ENCODE assay signal across 8 mouse cellular contexts in the genomic region with DNA sequence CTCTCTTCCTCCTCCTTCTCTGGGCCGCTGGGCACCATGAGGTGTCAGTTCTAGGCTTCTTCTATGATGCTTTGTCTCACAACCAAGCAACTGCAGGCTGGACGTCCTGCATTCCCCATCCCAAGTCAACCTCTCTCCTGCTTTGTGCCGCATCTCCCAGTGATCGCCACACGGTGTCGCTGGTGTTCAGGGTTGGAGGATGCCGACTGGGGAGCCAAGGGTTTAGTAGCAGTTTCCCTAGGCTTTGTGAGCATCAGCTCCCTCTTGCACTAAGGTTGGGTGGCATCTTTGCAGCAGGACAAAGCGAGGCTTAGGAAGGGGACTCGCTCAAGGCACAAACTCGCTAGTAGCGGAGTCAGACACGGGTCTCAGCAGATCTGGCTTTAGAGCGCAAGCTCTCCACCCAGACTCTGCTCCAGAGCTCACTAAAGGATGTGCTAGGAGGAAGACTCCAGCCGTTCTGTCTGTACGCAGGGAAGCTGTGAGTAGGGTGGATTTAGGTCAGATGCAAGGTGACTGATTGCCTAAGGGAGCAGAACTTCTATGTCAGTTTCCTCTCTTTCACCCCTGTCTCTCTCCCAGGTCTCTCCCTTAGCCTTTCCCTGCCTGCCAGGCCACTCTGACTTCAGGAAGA. TPM values are rescaled to one million over a fixed set of nuclear protein-coding genes. Genes with fewer than 3 reads are reported as not detected.
A peak's percentile ranks its signal among the peaks of the same experiment; 100 is the strongest.
DNase-seq lines count a peak whose midpoint lies in the region; ATAC-seq and TF ChIP-seq lines count a peak whose summit lies in the region.

No protein-coding gene starts in this region.

- peak; percentile 62 for DNase-seq in G1E (ENCODE audit: low spot score)
- DNase-seq in cerebellum, adult 2 months = peak; percentile 79 to 90
- DNase-seq in forebrain, postnatal 0 days = peak; percentile 93
- peak; percentile 92 for DNase-seq in heart, postnatal 4 days
- DNase-seq in layer of hippocampus, adult 18-20 months (ENCODE audit: low spot score in 2 of 2) = peak; percentile 79 to 82
- peak; percentile 91 for DNase-seq in lung, embryonic 14.5 days
- DNase-seq in testis, postnatal 10 days (ENCODE audit: low spot score) = peak; percentile 93

- no peaks in the 10 kb centered on the region for H3K36me3 ChIP-seq in G1E (replicated peaks)
- H3K36me3 ChIP-seq in forebrain, postnatal 0 days (ENCODE audit: insufficient read depth) = peaks cover 26% of the 10 kb centered on the region
- H3K36me3 ChIP-seq in lung, embryonic 14.5 days (ENCODE audit: insufficient read depth) = no peaks in the 10 kb centered on the region

- no peak for TF ChIP-seq POLR2A in cerebellum, adult 2 months (IDR thresholded peaks at IDR 0.05; ENCODE audit: borderline replicate concordance, insufficient read depth, low read length)

- H3K27me3 ChIP-seq in G1E (ENCODE audit: insufficient read depth, low read length) = peaks cover 26% of the 10 kb centered on the region
- no peaks in the 10 kb centered on the region for H3K27me3 ChIP-seq in cerebellum, adult 2 months (ENCODE audit: control insufficient read depth, insufficient read depth, low read length)
- H3K27me3 ChIP-seq in forebrain, postnatal 0 days (ENCODE audit: insufficient read depth, low read length) = no peaks in the 10 kb centered on the region
- no peaks in the 10 kb centered on the region for H3K27me3 ChIP-seq in lung, embryonic 14.5 days (ENCODE audit: insufficient read depth, low read length)

- H3K9ac ChIP-seq in forebrain, postnatal 0 days = peak overlapping the region; percentile 31; the same call in 1 of the 2 replicates
- H3K9ac ChIP-seq in lung, embryonic 14.5 days = no peak overlapping the region

- WGBS in cerebellum, adult 2 months = 7% methylated on average over 15 of the region's 15 CpGs
- 5% methylated on average over 15 of the region's 15 CpGs for WGBS in forebrain, postnatal 0 days
- WGBS in lung, embryonic 14.5 days = 6% methylated on average over 15 of the region's 15 CpGs

- H3K4me2 ChIP-seq in forebrain, postnatal 0 days (ENCODE audit: low read depth) = peak overlapping the region; percentile 23; the same call in 1 of the 2 replicates
- no peak overlapping the region for H3K4me2 ChIP-seq in lung, embryonic 14.5 days

- H3K4me1 ChIP-seq in G1E (ENCODE audit: insufficient read depth, low read depth, low read length) = peaks cover 11% of the 10 kb centered on the region
- H3K4me1 ChIP-seq in cerebellum, adult 2 months (ENCODE audit: control insufficient read depth, insufficient read depth, low read length) = no peaks in the 10 kb centered on the region
- H3K4me1 ChIP-seq in forebrain, postnatal 0 days (ENCODE audit: insufficient read depth) = peaks cover 8% of the 10 kb centered on the region
- H3K4me1 ChIP-seq in lung, embryonic 14.5 days (ENCODE audit: insufficient read depth) = no peaks in the 10 kb centered on the region

- peak; percentile 75 for ATAC-seq in G1E (ENCODE audit: extremely low read depth, insufficient number of reproducible peaks, low FRiP score, poor library complexity, severe bottlenecking)
- peak; percentile 92 for ATAC-seq in forebrain, postnatal 0 days
- peak; percentile 74 for ATAC-seq in lung, embryonic 14.5 days (ENCODE audit: insufficient read depth)
- ATAC-seq in neutrophil, adult 5-6 weeks (ENCODE audit: extremely low read depth, insufficient number of reproducible peaks, low FRiP score, poor library complexity, severe bottlenecking) = peak; percentile 87

- no peak overlapping the region for H3K27ac ChIP-seq in cerebellum, adult 2 months (ENCODE audit: insufficient read depth, low read length)
- peak overlapping the region; percentile 40; the same call in 1 of the 2 replicates for H3K27ac ChIP-seq in forebrain, postnatal 0 days (ENCODE audit: low read depth, low read length)
- no peak overlapping the region for H3K27ac ChIP-seq in lung, embryonic 14.5 days (ENCODE audit: low read depth)

- H3K9me3 ChIP-seq in G1E (replicated peaks) = peaks cover 6% of the 10 kb centered on the region
- H3K9me3 ChIP-seq in forebrain, postnatal 0 days (ENCODE audit: low read length) = no peaks in the 10 kb centered on the region
- no peaks in the 10 kb centered on the region for H3K9me3 ChIP-seq in lung, embryonic 14.5 days (ENCODE audit: low read depth, low read length)

- peak; percentile 87 for TF ChIP-seq CTCF in G1E (IDR thresholded peaks at IDR 0.05; ENCODE audit: low read depth, low read length)
- peak; percentile 99 for TF ChIP-seq CTCF in cerebellum, adult 2 months (IDR thresholded peaks at IDR 0.05; ENCODE audit: borderline replicate concordance, insufficient read depth, low read depth, low read length)
- TF ChIP-seq CTCF in forebrain, postnatal 0 days (IDR thresholded peaks at IDR 0.05; ENCODE audit: low read depth) = peak; percentile 99
- TF ChIP-seq CTCF in lung, embryonic 14.5 days (IDR thresholded peaks at IDR 0.05; ENCODE audit: low read depth) = peak; percentile 99

- H3K4me3 ChIP-seq in G1E (ENCODE audit: low read depth, low read length) = no peak overlapping the region
- peak overlapping the region; percentile 3 for H3K4me3 ChIP-seq in cerebellum, adult 2 months (replicated peaks; ENCODE audit: insufficient read depth, low read depth, low read length)
- H3K4me3 ChIP-seq in forebrain, postnatal 0 days (ENCODE audit: low read depth, low read length) = no peak overlapping the region
- no peak overlapping the region for H3K4me3 ChIP-seq in lung, embryonic 14.5 days (ENCODE audit: low read depth, low read length)

RNA-seq across cellular contexts. Expression of gene Mad2l2, which starts 15.3 kb away (rescaled TPM):
- total RNA-seq in G1E (2014; fragmentation: Nextera tagmentation) (25.1 and 40.0 TPM in 2 replicates), G1E (2017) (9.4 and 14.9 TPM in 2 replicates)
- 23.8 and 24.6 TPM in 2 replicates for polyA plus RNA-seq in G1E (2012)
- polyA plus RNA-seq in cerebellum, adult 2 months (2012; rRNA removed) = 31.8 and 36.0 TPM in 2 replicates
- total RNA-seq in forebrain, postnatal 0 days (2014; rRNA removed) = 43.6 and 45.7 TPM in 2 replicates
- 102 and 104 TPM in 2 replicates for polyA plus RNA-seq in forebrain, postnatal 0 days (2015; fragmentation: Nextera tagmentation; extraction: Ambion mirVana)
- 10 to 100 TPM; 17.9 to 19.9 TPM for total RNA-seq in heart, postnatal 4 days (2021)
- 10 to 100 TPM; 11.2 to 13.1 TPM for total RNA-seq in layer of hippocampus, adult 18-20 months (2021)
- polyA plus RNA-seq in lung, embryonic 14.5 days (2014; fragmentation: Nextera tagmentation; extraction: Ambion mirVana) = 60.2 and 61.1 TPM in 2 replicates
- total RNA-seq in neutrophil, adult 5-6 weeks (2017) = 8.7 and 12.2 TPM in 2 replicates

RNA-seq across cellular contexts. Expression of gene Draxin, which starts 15.6 kb away (rescaled TPM):
- total RNA-seq in G1E (2014; fragmentation: Nextera tagmentation) (not detected in 2 replicates), G1E (2017) (under 0.01 and 0.16 TPM in 2 replicates)
- not detected in 2 replicates for polyA plus RNA-seq in G1E (2012)
- polyA plus RNA-seq in cerebellum, adult 2 months (2012; rRNA removed) = 0.30 and 0.33 TPM in 2 replicates
- 37.5 and 40.5 TPM in 2 replicates for total RNA-seq in forebrain, postnatal 0 days (2014; rRNA removed)
- polyA plus RNA-seq in forebrain, postnatal 0 days (2015; fragmentation: Nextera tagmentation; extraction: Ambion mirVana) = 6.8 and 8.7 TPM in 2 replicates
- total RNA-seq in heart, postnatal 4 days (2021) = not detected
- under 1 TPM; 0.15 to 0.27 TPM for total RNA-seq in layer of hippocampus, adult 18-20 months (2021)
- polyA plus RNA-seq in lung, embryonic 14.5 days (2014; fragmentation: Nextera tagmentation; extraction: Ambion mirVana) = not detected in 2 replicates
- total RNA-seq in neutrophil, adult 5-6 weeks (2017) = 0.93 and 1.4 TPM in 2 replicates

RNA-seq across cellular contexts. Expression of gene Agtrap, which starts 27.0 kb away (rescaled TPM):
- total RNA-seq in G1E (2014; fragmentation: Nextera tagmentation) = 7.7 and 10.8 TPM in 2 replicates
- 9.4 and 10.7 TPM in 2 replicates for total RNA-seq in G1E (2017)
- polyA plus RNA-seq in G1E (2012) = 4.5 and 6.4 TPM in 2 replicates
- polyA plus RNA-seq in cerebellum, adult 2 months (2012; rRNA removed) = 9.8 and 10.2 TPM in 2 replicates
- total RNA-seq in forebrain, postnatal 0 days (2014; rRNA removed) = 3.8 and 4.2 TPM in 2 replicates
- polyA plus RNA-seq in forebrain, postnatal 0 days (2015; fragmentation: Nextera tagmentation; extraction: Ambion mirVana) = 5.6 and 7.9 TPM in 2 replicates
- total RNA-seq in heart, postnatal 4 days (2021) = 10 to 100 TPM; 24.8 to 27.4 TPM
- total RNA-seq in layer of hippocampus, adult 18-20 months (2021) = 1 to 10 TPM; 6.3 to 7.6 TPM
- 11.6 and 14.2 TPM in 2 replicates for polyA plus RNA-seq in lung, embryonic 14.5 days (2014; fragmentation: Nextera tagmentation; extraction: Ambion mirVana)
- total RNA-seq in neutrophil, adult 5-6 weeks (2017) = 19.3 and 20.5 TPM in 2 replicates

RNA-seq across cellular contexts. Expression of gene Fbxo6, which starts 37.1 kb away (rescaled TPM):
- total RNA-seq in G1E (2014; fragmentation: Nextera tagmentation) (108 and 115 TPM in 2 replicates), G1E (2017) (34.1 and 39.7 TPM in 2 replicates)
- 57.1 and 63.0 TPM in 2 replicates for polyA plus RNA-seq in G1E (2012)
- 34.0 and 38.7 TPM in 2 replicates for polyA plus RNA-seq in cerebellum, adult 2 months (2012; rRNA removed)
- 22.0 and 24.0 TPM in 2 replicates for total RNA-seq in forebrain, postnatal 0 days (2014; rRNA removed)
- polyA plus RNA-seq in forebrain, postnatal 0 days (2015; fragmentation: Nextera tagmentation; extraction: Ambion mirVana) = 22.8 and 24.9 TPM in 2 replicates
- 10 to 100 TPM; 24.7 to 26.3 TPM for total RNA-seq in heart, postnatal 4 days (2021)
- 10 to 100 TPM; 30.3 to 33.3 TPM for total RNA-seq in layer of hippocampus, adult 18-20 months (2021)
- 10.8 and 12.3 TPM in 2 replicates for polyA plus RNA-seq in lung, embryonic 14.5 days (2014; fragmentation: Nextera tagmentation; extraction: Ambion mirVana)
- total RNA-seq in neutrophil, adult 5-6 weeks (2017) = 10.2 and 11.3 TPM in 2 replicates

RNA-seq across cellular contexts. Expression of gene Fbxo44, which starts 45.4 kb away (rescaled TPM):
- 7.5 and 10.1 TPM in 2 replicates for total RNA-seq in G1E (2014; fragmentation: Nextera tagmentation)
- total RNA-seq in G1E (2017) = 5.0 and 6.6 TPM in 2 replicates
- 3.0 and 3.3 TPM in 2 replicates for polyA plus RNA-seq in G1E (2012)
- 226 and 240 TPM in 2 replicates for polyA plus RNA-seq in cerebellum, adult 2 months (2012; rRNA removed)
- 126 and 132 TPM in 2 replicates for total RNA-seq in forebrain, postnatal 0 days (2014; rRNA removed)
- polyA plus RNA-seq in forebrain, postnatal 0 days (2015; fragmentation: Nextera tagmentation; extraction: Ambion mirVana) = 73.3 and 81.4 TPM in 2 replicates
- 10 to 100 TPM; 18.2 to 22.7 TPM for total RNA-seq in heart, postnatal 4 days (2021)
- total RNA-seq in layer of hippocampus, adult 18-20 months (2021) = 100 to 1,000 TPM; 133 to 136 TPM
- 9.3 and 11.0 TPM in 2 replicates for polyA plus RNA-seq in lung, embryonic 14.5 days (2014; fragmentation: Nextera tagmentation; extraction: Ambion mirVana)
- total RNA-seq in neutrophil, adult 5-6 weeks (2017) = 0.93 and 1.8 TPM in 2 replicates

Comparison
In these comparisons a context has a peak if more than half of its experiments do, and no peak if none do; other contexts are left out.
1. RNA of gene Draxin, which starts 15.6 kb away (total RNA-seq): 37.5 to 40.5 TPM in forebrain, postnatal 0 days; 0.93 to 1.4 TPM in neutrophil, adult 5-6 weeks, 0.15 to 0.27 TPM in layer of hippocampus, adult 18-20 months, under 0.01 to 0.16 TPM in G1E and not detected in heart, postnatal 4 days; every median in the first group is over 10 times any median in the second.
2. Peak in every context shown above with its lines, with median percentiles within 50 percentile points of each other: ATAC-seq, DNase-seq and CTCF ChIP-seq.